Mouse (Mus musculus): Measurements from ENCODE around the gene B3galt6. TPM values are rescaled to one million over a fixed set of nuclear protein-coding genes. Genes with fewer than 3 reads are reported as not detected.

The B3galt6 gene
- total RNA-seq (2021): 10 to 100 TPM in 1 of 2 experiments, 1 to 10 TPM in 1; 8.9 to 10.7 TPM
- long read RNA-seq, experiment 1, transcript B3galt6-201 (1 exons, 3,184 nt): major isoform, 35 of 35 reads
- long read RNA-seq, experiment 1, partial matches to known transcripts: 0 of 35 reads
- long read RNA-seq, experiment 1, other reads (novel, unspliced or antisense): 0 of 35 reads
- long read RNA-seq, experiment 2, transcript B3galt6-201 (1 exons, 3,184 nt): major isoform, 39 of 39 reads
- long read RNA-seq, experiment 2, partial matches to known transcripts: 0 of 39 reads
- long read RNA-seq, experiment 2, other reads (novel, unspliced or antisense): 0 of 39 reads

GRCm38 (mm10) chr4:155992241-155992905 is at the start of gene B3galt6, which contains the start of gene Sdf4:
Gene B3galt6, minus strand, starts transcription at chr4:155992649.
Gene Sdf4, plus strand, starts transcription at chr4:155992872.
- peak; percentile 78 to 90 for DNase-seq (ENCODE audit: low spot score in 2 of 2)

- DNase-seq (ENCODE audit: low spot score in 2 of 2): no peak
These were observed 42.5 kb upstream of the B3galt6 start for GRCm38 (mm10) chr4:156034901-156035300.

- no peak for DNase-seq (ENCODE audit: low spot score in 2 of 2)
These were observed 41.9 kb upstream of the B3galt6 start for GRCm38 (mm10) chr4:156034301-156034700.

GRCm38 (mm10) chr4:156033476-156034119 is 41.1 kb upstream of the B3galt6 start:
- DNase-seq (ENCODE audit: low spot score in 2 of 2): peak in 1 of 2 experiments; percentile 12

- DNase-seq (ENCODE audit: low spot score in 2 of 2): peak in 1 of 2 experiments; percentile 1
These were observed 40.4 kb upstream of the B3galt6 start for GRCm38 (mm10) chr4:156032856-156033255.

GRCm38 (mm10) chr4:156031593-156032391 is 39.3 kb upstream of the B3galt6 start:
- peak; percentile 66 to 77 for DNase-seq (ENCODE audit: low spot score in 2 of 2)

- no peak for DNase-seq (ENCODE audit: low spot score in 2 of 2)
These were observed 38.8 kb upstream of the B3galt6 start for GRCm38 (mm10) chr4:156031255-156031592.

- no peak for DNase-seq (ENCODE audit: low spot score in 2 of 2)
These were observed 38.2 kb upstream of the B3galt6 start for GRCm38 (mm10) chr4:156030651-156031118.

GRCm38 (mm10) chr4:156028580-156028979 is 36.1 kb upstream of the B3galt6 start:
- DNase-seq (ENCODE audit: low spot score in 2 of 2): no peak

- peak; percentile 69 to 79 for DNase-seq (ENCODE audit: low spot score in 2 of 2)
These were observed 33.6 kb upstream of the B3galt6 start, which contains the start of gene Tnfrsf18 for GRCm38 (mm10) chr4:156026013-156026412. Gene Tnfrsf18, plus strand, starts transcription at chr4:156026164.

- DNase-seq (ENCODE audit: low spot score in 2 of 2): no peak
These were observed 31.7 kb upstream of the B3galt6 start for GRCm38 (mm10) chr4:156024184-156024583.

GRCm38 (mm10) chr4:156023520-156023919 is 31.1 kb upstream of the B3galt6 start:
- DNase-seq (ENCODE audit: low spot score in 2 of 2): no peak

- no peak for DNase-seq (ENCODE audit: low spot score in 2 of 2)
These were observed 29.5 kb upstream of the B3galt6 start for GRCm38 (mm10) chr4:156021942-156022419.

GRCm38 (mm10) chr4:156021381-156021780 is 28.9 kb upstream of the B3galt6 start:
- DNase-seq (ENCODE audit: low spot score in 2 of 2): no peak

- no peak for DNase-seq (ENCODE audit: low spot score in 2 of 2)
These were observed 27.3 kb upstream of the B3galt6 start for GRCm38 (mm10) chr4:156019771-156020170.

GRCm38 (mm10) chr4:156014436-156014835 is 22.0 kb upstream of the B3galt6 start:
- DNase-seq (ENCODE audit: low spot score in 2 of 2): no peak

GRCm38 (mm10) chr4:156013637-156014036 is 21.2 kb upstream of the B3galt6 start, which contains the start of gene Tnfrsf4:
Gene Tnfrsf4, plus strand, starts transcription at chr4:156013843.
- DNase-seq (ENCODE audit: low spot score in 2 of 2): peak; percentile 34 to 53

- DNase-seq (ENCODE audit: low spot score in 2 of 2): no peak
These were observed 15.9 kb upstream of the B3galt6 start for GRCm38 (mm10) chr4:156008369-156008768.

GRCm38 (mm10) chr4:156004109-156004508 is 11.7 kb upstream of the B3galt6 start:
- DNase-seq (ENCODE audit: low spot score in 2 of 2): no peak

- DNase-seq (ENCODE audit: low spot score in 2 of 2): no peak
These were observed 1.2 kb upstream of the B3galt6 start for GRCm38 (mm10) chr4:155993606-155994005.

Measured in left cerebral cortex, adult 18-20 months (tissue).